In genomic region chr6:146247906-146248305, GRCm38 (mm10) we compare ENCODE assay signal across 13 mouse cellular contexts.
"Had no signal": no experiment of that assay in that cellular context is flagged by ENCODE, and none has a peak within 500 bp of the region (broad histone marks: within the 10 kb centered on the region; RNA-seq: fewer than 3 reads in every experiment).

No protein-coding gene starts in this region.

- H3K36me3 ChIP-seq: limb, embryonic 10.5 days; midbrain, embryonic 10.5 days; neural tube, embryonic 15.5 days had no signal

- H3K9me3 ChIP-seq: limb, embryonic 10.5 days; midbrain, embryonic 10.5 days had no signal

- DNase-seq: kidney, postnatal 10 days; lung, adult 2 months; lung, postnatal 36 days; midbrain, embryonic 14.5 days; right cerebral cortex, adult 18-20 months; right cerebral cortex, postnatal 25 days; thymus, postnatal 36 days had no signal

- H3K4me2 ChIP-seq: neural tube, embryonic 15.5 days had no signal

- H3K9ac ChIP-seq: neural tube, embryonic 15.5 days had no signal

- H3K4me1 ChIP-seq: neural tube, embryonic 15.5 days had no signal

- H3K4me3 ChIP-seq: left cerebral cortex, adult 2 months; limb, embryonic 10.5 days; midbrain, embryonic 10.5 days; myocyte; neural tube, embryonic 15.5 days had no signal

- H3K27me3 ChIP-seq: neural tube, embryonic 15.5 days had no signal

- H3K27ac ChIP-seq: left cerebral cortex, adult 2 months; midbrain, embryonic 10.5 days; neural tube, embryonic 15.5 days had no signal

- ATAC-seq: lung, postnatal 0 days had no signal
